Mouse (Mus musculus): ENCODE data around the gene Got1. TPM values are rescaled to one million over a fixed set of nuclear protein-coding genes. Genes with fewer than 3 reads are reported as not detected.
"Not testable (repeated sequence)": the region's sequence is repeated elsewhere in the genome, so short reads cannot be mapped to it uniquely, and the experiment has no call there.

The Got1 gene
- polyA plus RNA-seq, 1 experiment: 41.3 TPM

GRCm38 (mm10) chr19:43516397-43517035, 7.9 kb downstream of the Got1 start:
- Histone ChIP-seq H3K4me1 (ENCODE audit: control insufficient read depth, insufficient read depth, insufficient read length, low read length) (peaks cover 28% of the 10 kb centered on the region; the same call in 1 of the 2 replicates), H3K36me3 (ENCODE audit: control insufficient read depth, insufficient read depth, low read length) (peaks cover 18% of the 10 kb centered on the region), H3K27me3 (ENCODE audit: control insufficient read depth, insufficient read depth, low read length) (no peaks in the 10 kb centered on the region), H3K27ac (ENCODE audit: insufficient read depth, low read depth, low read length) (no peak overlapping the region), H3K4me3 (ENCODE audit: low read depth, low read length) (no peak overlapping the region)
- WGBS: 48% methylated on average over 14 of the region's 14 CpGs
- TF ChIP-seq CTCF (IDR thresholded peaks at IDR 0.05; ENCODE audit: extremely low read depth, insufficient read length, insufficient replicate concordance, low read depth, low read length): no peak
- TF ChIP-seq POLR2A (IDR thresholded peaks at IDR 0.05; ENCODE audit: low read depth, low read length): no peak

- Histone ChIP-seq H3K36me3 (ENCODE audit: control insufficient read depth, insufficient read depth, low read length) (peaks cover 25% of the 10 kb centered on the region), H3K4me1 (ENCODE audit: control insufficient read depth, insufficient read depth, insufficient read length, low read length) (peaks cover 27% of the 10 kb centered on the region; the same call in 1 of the 2 replicates), H3K27ac (ENCODE audit: insufficient read depth, low read depth, low read length) (no peak overlapping the region), H3K4me3 (ENCODE audit: low read depth, low read length) (no peak overlapping the region), H3K27me3 (ENCODE audit: control insufficient read depth, insufficient read depth, low read length) (no peaks in the 10 kb centered on the region)
- 91% methylated on average over 23 of the region's 23 CpGs for whole genome bisulfite sequencing
- TF ChIP-seq CTCF (IDR thresholded peaks at IDR 0.05; ENCODE audit: extremely low read depth, insufficient read length, insufficient replicate concordance, low read depth, low read length) (no peak), POLR2A (IDR thresholded peaks at IDR 0.05; ENCODE audit: low read depth, low read length) (no peak)
These were observed 8.6 kb downstream of the Got1 start for GRCm38 (mm10) chr19:43515668-43516396.

- WGBS: 52% methylated on average over 8 of the region's 8 CpGs
- Histone ChIP-seq H3K4me1 (ENCODE audit: control insufficient read depth, insufficient read depth, insufficient read length, low read length) (peaks cover 22% of the 10 kb centered on the region; the same call in 1 of the 2 replicates), H3K36me3 (ENCODE audit: control insufficient read depth, insufficient read depth, low read length) (peaks cover 34% of the 10 kb centered on the region), H3K27ac (ENCODE audit: insufficient read depth, low read depth, low read length) (peak overlapping the region; percentile 74), H3K4me3 (ENCODE audit: low read depth, low read length) (no peak overlapping the region), H3K27me3 (ENCODE audit: control insufficient read depth, insufficient read depth, low read length) (no peaks in the 10 kb centered on the region)
- no peak for TF ChIP-seq CTCF (IDR thresholded peaks at IDR 0.05; ENCODE audit: extremely low read depth, insufficient read length, insufficient replicate concordance, low read depth, low read length)
- TF ChIP-seq POLR2A (IDR thresholded peaks at IDR 0.05; ENCODE audit: low read depth, low read length): no peak
These were observed 10.5 kb downstream of the Got1 start for GRCm38 (mm10) chr19:43513874-43514273.

- Histone ChIP-seq H3K27ac (ENCODE audit: insufficient read depth, low read depth, low read length) (peak overlapping the region; percentile 86), H3K36me3 (ENCODE audit: control insufficient read depth, insufficient read depth, low read length) (peaks cover 49% of the 10 kb centered on the region), H3K4me3 (ENCODE audit: low read depth, low read length) (no peak overlapping the region), H3K27me3 (ENCODE audit: control insufficient read depth, insufficient read depth, low read length) (no peaks in the 10 kb centered on the region), H3K4me1 (ENCODE audit: control insufficient read depth, insufficient read depth, insufficient read length, low read length) (peaks cover 22% of the 10 kb centered on the region; the same call in 1 of the 2 replicates)
- 73% methylated on average over 22 of the region's 22 CpGs for WGBS
- no peak for TF ChIP-seq POLR2A (IDR thresholded peaks at IDR 0.05; ENCODE audit: low read depth, low read length)
- TF ChIP-seq CTCF (IDR thresholded peaks at IDR 0.05; ENCODE audit: extremely low read depth, insufficient read length, insufficient replicate concordance, low read depth, low read length): no peak
These were observed 12.5 kb downstream of the Got1 start for GRCm38 (mm10) chr19:43511621-43512620.

GRCm38 (mm10) chr19:43510436-43511220, 13.8 kb downstream of the Got1 start:
- TF ChIP-seq POLR2A (IDR thresholded peaks at IDR 0.05; ENCODE audit: low read depth, low read length) (no peak), CTCF (IDR thresholded peaks at IDR 0.05; ENCODE audit: extremely low read depth, insufficient read length, insufficient replicate concordance, low read depth, low read length) (no peak)
- H3K4me1 ChIP-seq (ENCODE audit: control insufficient read depth, insufficient read depth, insufficient read length, low read length): peaks cover 15% of the 10 kb centered on the region; the same call in 1 of the 2 replicates
- peak overlapping the region; percentile 86; the same call in 1 of the 2 replicates for H3K27ac ChIP-seq (ENCODE audit: insufficient read depth, low read depth, low read length)
- H3K36me3 ChIP-seq (ENCODE audit: control insufficient read depth, insufficient read depth, low read length): peaks cover 55% of the 10 kb centered on the region
- no peak overlapping the region for H3K4me3 ChIP-seq (ENCODE audit: low read depth, low read length)
- no peaks in the 10 kb centered on the region for H3K27me3 ChIP-seq (ENCODE audit: control insufficient read depth, insufficient read depth, low read length)
- WGBS: 83% methylated on average over 14 of the region's 14 CpGs

GRCm38 (mm10) chr19:43505441-43505840, 19.0 kb downstream of the Got1 start:
- no peak overlapping the region for H3K4me3 ChIP-seq (ENCODE audit: low read depth, low read length)
- no peak overlapping the region for H3K27ac ChIP-seq (ENCODE audit: insufficient read depth, low read depth, low read length)
- peaks cover 72% of the 10 kb centered on the region for H3K36me3 ChIP-seq (ENCODE audit: control insufficient read depth, insufficient read depth, low read length)
- peaks cover 7% of the 10 kb centered on the region; the same call in 1 of the 2 replicates for H3K4me1 ChIP-seq (ENCODE audit: control insufficient read depth, insufficient read depth, insufficient read length, low read length)
- WGBS: 90% methylated on average over 12 of the region's 12 CpGs
- TF ChIP-seq POLR2A (IDR thresholded peaks at IDR 0.05; ENCODE audit: low read depth, low read length) (no peak), CTCF (IDR thresholded peaks at IDR 0.05; ENCODE audit: extremely low read depth, insufficient read length, insufficient replicate concordance, low read depth, low read length) (no peak)
- no peaks in the 10 kb centered on the region for H3K27me3 ChIP-seq (ENCODE audit: control insufficient read depth, insufficient read depth, low read length)

GRCm38 (mm10) chr19:43503593-43503992, 20.8 kb downstream of the Got1 start:
- not testable (repeated sequence) for H3K27me3 ChIP-seq (ENCODE audit: control insufficient read depth, insufficient read depth, low read length); H3K4me1 ChIP-seq (ENCODE audit: control insufficient read depth, insufficient read depth, insufficient read length, low read length); H3K4me3 ChIP-seq (ENCODE audit: low read depth, low read length); H3K27ac ChIP-seq (ENCODE audit: insufficient read depth, low read depth, low read length)
- 95% methylated on average over 8 of the region's 9 CpGs for WGBS
- H3K36me3 ChIP-seq (ENCODE audit: control insufficient read depth, insufficient read depth, low read length): peaks cover 69% of the 10 kb centered on the region

Data from small intestine, adult 2 months (tissue).